Mouse (Mus musculus) brain, embryonic 18.5 days (tissue): ENCODE measurements around the gene Tnfsf9.

Experiments used
- DNase-seq: peaks from one replicate; pipeline ENCODE4 v3.0.0-alpha.2; 2012; ENCODE audit warnings: low read depth, low spot score

Gene Tnfsf9

GRCm38 (mm10) chr17:57134693-57135092, 29.6 kb downstream of the Tnfsf9 start:
- DNase-seq, result no peak

DNA sequence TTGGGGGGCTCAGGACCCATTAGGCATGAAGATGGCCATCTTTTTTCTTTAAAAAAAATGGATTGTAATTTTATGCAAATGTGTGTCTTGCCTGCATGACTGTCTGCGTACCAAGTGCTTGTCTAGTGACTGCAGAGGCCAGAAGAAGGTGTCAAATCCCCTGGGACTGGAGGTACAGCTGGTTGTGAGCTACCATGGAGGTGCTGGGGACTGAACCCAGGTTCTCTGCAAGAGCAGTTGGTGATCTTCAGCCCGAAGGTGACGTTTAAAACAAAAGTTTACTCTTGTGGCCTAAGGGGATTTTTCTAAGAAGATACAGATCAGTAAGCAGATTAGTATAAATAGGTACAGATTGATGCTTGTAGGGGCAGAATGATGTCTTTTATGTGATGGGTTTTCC, 30.5 kb downstream of the Tnfsf9 start:
- DNase-seq, result no peak

- DNase-seq, result no peak
These were observed 33.6 kb downstream of the Tnfsf9 start for GRCm38 (mm10) chr17:57138676-57139075.

GRCm38 (mm10) chr17:57139708-57140107, 34.6 kb downstream of the Tnfsf9 start:
- DNase-seq, result no peak

- DNase-seq, result no peak
These were observed 38.6 kb downstream of the Tnfsf9 start for GRCm38 (mm10) chr17:57143704-57144103.

- no peak for DNase-seq
These were observed 40.0 kb downstream of the Tnfsf9 start for GRCm38 (mm10) chr17:57145115-57145514.

- no peak for DNase-seq
These were observed 43.2 kb downstream of the Tnfsf9 start for GRCm38 (mm10) chr17:57148343-57148742.

DNA sequence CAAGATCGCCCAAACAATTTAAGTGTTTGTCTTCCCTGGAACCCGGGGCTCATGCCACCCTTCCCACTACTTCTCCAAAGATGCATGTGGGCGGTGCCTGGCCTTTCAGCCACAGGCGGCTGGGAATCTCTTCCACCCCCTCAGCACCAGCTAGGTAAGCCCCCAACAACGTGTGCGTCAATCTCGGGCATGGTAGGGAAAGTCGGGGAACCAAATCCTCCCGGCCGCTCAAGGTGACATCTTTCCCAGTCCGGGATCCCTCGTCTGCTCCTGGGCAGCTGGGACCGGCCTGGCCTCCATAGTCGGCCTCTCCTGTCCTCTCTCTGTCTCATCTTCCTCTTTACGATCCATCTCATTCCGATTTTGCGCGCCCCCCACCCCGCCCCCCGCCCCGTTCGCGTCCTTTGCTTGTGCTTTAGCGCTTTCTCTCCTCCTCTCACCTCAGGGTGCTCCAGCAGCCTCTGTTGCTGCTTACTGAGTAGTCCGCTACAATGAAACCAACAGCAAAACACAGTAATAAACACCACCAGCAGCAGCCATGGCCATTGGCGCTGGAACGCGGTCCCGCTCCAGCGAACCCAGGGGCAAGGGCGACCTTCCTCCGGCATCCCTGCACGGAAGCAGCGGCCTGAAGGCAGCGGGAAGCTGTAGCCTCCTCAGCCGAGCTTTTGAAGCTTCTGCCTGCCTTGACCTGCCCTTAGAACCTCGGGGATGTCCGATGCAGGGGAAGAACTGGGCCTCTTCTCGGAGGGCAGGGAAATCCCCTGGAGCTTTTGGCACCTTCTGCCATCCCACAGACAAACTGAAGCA, 44.1 kb downstream of the Tnfsf9 start, which contains the start of gene Cd70:
Gene Cd70 (minus strand): TSS at position 784 of the 810 bp plus-strand sequence.
- no peak for DNase-seq

GRCm38 (mm10) chr17:57153006-57153405, 47.9 kb downstream of the Tnfsf9 start:
- DNase-seq, result no peak

DNA sequence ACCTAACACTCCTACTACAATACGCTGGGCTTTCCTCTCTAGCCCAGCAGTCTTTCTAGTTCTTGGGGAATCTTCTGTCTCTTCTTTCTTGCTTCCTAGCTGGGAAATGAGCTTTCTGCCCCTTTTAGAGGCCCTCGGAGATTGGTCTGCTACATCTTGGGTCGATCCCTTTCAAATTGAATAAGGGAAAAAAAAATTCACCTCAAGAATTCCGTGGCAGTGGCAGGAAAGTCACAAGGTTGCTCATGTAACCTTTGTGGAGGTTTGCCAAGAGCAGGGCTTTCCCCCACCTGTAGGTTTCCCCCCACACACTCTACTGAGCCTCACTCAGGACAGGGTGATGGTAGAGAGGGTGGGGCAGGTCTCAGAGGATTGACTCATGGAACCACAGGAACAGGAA, 48.7 kb downstream of the Tnfsf9 start:
- no peak for DNase-seq
